Mouse (Mus musculus) layer of hippocampus, adult 8-10 months (tissue): ENCODE data around the gene Tmem100. TPM values are rescaled to one million over a fixed set of nuclear protein-coding genes. Genes with fewer than 3 reads are reported as not detected.

Experiments
- DNase-seq, 2 experiments: peaks; one replicate each; pipeline ENCODE4 v3.0.0; 2022; ENCODE audit warnings: low spot score in 2 of 2
- total RNA-seq, 4 experiments: library from RNA; stranded (reverse); gene quantifications; 2 replicates each; pipeline ENCODE4 v1.2.4; 2022

Gene Tmem100
- total RNA-seq, 4 experiments from 2014 or later, result 14.6 to 17.9 (median 16.0) TPM

DNA sequence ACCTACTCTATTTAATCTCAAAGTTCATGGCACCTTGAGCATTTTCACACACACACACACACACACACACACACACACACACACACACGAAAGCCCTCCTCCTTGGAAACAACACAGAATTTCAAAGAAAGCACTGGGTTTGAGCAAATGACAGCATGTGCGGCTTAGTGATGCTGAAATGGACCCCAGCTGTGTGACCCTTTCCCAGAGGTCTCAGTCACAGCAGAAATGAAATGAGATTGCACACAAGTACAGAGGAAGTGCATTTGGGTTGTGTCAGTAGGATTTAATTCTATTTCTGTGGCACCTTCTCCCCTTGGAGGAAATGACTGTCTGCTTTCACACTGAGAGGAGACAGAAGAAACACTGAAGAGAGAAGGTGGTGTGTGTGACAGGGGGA is 26.9 kb downstream of the Tmem100 start:
- DNase-seq, result no peak

DNA sequence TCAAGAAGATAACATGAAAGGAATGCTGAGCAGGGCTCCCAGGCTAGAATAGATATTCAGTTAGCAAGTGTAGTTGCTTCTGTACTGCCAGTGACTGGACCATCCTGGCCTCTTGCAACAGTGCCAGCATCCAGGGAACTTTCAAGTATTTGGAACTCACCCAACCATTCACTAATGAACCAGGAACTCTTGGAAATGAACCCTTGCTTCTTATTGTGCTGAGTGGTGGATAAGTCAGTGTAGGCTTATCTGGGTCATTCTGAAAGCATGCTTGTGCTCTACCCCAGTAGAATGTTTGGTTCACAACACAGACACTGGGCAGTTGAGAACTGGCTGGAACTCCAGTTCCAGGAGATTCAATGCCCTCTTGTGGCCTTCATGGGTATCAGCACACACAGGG is 29.1 kb downstream of the Tmem100 start:
- DNase-seq, result no peak

DNA sequence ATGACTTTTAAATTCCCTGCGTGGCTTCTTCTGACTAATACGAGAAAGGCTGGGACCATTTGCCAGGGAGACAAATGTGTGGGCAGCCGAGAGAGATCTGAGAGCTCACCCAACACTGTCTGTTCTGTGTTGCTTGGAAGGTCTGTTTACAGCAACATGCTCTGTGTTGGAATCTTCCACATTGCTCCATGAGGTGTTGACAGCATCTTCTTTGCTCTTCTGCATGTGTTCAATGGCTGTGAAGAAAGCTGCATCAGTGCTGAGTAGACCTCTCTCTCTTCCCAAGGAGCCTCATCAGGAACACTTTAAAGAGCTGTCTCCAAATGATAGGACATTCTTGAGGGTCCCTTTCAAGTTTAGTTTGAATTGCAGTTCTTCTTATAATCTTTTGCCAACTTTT is 32.5 kb downstream of the Tmem100 start:
- DNase-seq, result peak; percentile 10 to 13

DNA sequence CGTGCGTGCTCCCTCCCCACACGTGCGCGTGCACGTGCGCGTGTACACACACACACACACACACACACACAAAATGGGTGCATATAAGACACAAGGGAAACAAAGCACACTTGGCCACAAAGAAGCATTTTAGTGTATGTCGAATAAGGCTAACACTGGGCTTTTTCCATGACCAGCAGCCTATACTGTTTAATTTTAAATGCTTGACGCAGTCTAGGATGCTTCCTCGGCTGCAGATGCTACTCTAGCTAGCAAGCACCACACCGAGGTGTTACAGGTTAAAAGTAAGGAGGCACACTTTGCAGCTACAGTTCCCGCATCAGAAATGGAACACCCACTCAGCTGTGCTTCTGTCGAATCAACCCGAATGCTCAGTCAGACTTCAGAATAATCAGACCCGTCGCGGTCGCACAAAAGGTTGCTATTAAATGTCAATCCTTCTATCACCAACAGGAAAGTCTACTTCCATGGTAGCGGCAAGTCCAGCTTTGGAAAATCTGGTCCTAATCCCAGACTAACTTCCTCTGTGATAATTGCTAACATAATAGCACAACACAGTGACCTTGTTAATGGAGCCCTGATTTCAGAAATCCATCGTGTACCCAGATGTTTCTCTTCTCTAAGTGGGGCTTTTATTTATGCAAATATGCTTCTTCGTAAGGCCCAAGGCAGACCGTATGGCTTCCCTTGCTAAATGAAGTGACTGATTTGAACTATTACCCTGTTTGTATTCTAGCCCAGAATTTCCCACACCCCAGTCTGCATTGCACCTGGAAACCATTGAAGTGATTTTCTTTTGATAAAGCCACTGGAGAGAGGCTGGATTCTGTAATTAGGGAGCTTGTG is 36.5 kb downstream of the Tmem100 start:
- no peak for DNase-seq

DNA sequence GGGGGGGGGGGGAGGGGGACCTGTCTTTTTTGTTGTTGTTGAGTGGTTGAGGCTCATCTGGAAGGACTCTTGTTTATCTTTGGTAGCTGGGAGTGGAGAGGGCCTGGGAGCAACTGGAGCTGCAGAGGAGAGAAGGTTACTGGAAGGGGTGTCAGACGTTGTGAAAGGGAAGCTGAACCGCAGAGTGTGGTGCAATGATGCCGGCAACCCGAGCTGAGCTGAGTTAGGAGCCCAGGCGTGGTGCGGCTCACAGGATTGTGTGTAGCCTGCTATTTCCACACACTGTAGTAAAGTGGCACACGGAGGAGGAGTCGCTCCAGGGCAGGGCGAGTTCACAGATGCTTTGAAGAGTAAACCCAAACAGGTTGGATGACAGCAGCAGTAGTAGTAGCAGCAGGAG is 41.6 kb downstream of the Tmem100 start:
- DNase-seq, result no peak

DNA sequence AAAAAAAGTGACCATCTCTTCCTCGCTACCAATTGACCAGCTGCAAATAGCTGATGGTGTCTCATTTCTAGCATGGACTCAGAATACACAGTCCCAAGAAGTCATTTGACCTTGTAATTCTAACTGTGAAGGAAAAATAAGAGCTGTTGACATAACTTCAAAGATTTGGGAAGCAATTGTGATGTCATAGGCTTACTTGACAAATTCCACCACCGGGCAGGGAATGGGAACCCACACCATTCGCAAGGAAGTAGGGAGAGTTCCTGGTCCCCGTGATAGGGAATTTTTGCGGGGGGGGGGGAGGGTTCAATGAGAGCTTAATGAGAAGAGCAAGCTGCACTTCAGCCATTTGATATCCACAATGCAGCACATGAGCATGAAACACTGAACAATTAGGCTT is 43.1 kb downstream of the Tmem100 start:
- no peak for DNase-seq

DNA sequence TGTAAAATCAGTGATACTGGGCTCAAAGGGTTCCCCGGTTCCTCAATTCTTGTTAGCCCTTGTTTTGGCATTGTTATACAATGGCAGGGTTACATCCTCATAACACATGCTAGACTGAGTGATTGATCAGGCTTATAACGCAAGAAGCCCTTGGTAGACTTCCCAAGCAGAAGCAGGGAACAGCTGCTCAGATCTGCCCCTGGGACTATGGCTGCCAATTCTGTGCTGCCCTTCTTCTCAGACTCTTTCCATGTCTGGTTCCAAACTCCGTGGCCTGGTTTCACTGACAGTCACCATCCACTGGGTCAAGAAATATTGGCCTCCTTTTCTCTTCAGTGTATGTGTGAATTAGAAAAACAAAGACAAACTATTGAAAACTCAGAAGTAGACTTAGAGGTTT is 46.5 kb downstream of the Tmem100 start:
- DNase-seq, result no peak

DNA sequence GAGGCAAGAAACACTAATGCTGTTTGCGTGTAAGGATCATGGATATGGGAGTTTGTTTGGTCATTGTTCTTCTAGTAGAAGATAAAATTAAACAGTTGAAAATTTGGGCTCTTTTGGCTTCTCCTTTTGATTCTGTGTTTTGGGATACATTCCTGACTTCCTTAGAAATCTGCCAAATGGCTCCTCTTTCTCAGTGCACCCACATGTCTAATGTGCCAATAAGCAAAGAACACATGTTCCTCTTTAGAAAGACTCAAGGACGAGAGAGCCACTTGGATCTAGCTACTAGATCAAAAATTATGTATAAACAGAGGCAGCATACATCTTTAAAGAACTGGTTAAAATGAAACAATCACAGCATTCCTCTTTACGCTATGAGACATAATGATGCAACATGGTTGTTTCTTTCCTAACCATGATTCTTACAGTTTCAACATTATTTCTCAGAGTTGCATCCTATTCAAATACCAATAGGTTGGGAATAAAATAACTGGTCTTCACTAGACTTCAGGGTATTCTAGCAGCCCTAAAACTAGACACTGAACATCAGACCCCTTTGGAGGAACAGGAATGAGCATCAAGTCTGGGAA is 50.6 kb downstream of the Tmem100 start:
- no peak for DNase-seq

DNA sequence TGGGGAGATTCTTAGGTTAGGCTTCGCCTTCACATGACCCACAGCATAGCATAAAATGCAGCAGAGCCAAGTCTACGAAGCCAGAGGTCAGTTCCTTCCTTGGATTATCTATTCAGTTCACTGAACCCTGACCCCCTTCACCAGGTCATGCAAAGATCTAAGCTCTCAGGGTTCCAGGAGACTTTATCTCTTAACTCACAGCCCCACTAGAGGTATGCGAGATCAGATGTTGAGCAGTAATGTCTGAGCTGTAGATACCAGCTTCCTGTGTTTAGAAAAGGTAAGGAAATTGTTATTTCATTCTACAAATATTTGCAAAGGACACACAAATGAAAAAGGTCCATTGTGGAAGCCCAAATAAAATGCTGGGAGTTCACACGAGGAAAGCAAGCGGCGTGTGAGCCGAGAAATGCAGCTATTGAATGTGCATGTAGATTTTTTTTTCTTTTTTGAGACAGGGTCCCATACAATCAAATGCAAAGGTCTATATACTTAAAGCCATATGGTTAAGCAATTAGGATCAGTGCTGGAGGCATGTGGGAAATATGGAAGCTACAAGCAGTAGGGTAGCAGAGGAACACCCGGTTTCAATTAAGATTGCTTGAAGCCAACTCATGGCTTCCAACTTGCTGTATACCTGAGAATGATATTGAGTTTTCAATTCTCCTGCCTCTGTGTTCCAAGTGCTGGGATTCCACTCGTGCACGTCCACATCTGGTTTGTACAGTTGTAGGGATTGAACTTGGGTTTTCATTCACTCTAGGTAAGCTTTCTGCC is 51.9 kb downstream of the Tmem100 start:
- no peak for DNase-seq

DNA sequence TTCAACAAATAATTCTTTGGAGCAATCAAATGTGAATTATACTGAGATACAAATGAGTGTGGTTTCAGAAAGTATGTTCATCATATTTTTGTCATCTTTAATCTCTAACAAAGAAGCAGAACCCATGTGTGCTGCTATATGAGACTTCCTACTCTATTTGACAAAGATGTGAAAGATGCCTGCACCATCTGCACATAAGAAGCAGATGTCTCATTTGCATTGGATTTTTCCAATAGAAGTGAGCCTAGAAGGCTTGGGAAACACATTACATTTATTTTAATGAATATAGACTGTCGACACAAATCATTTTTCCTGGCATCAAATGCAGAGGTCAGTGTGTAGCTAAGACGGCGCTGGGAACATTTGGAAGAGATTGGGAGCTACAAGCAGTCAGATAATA is 52.9 kb downstream of the Tmem100 start:
- DNase-seq, result peak; percentile 15 to 18

DNA sequence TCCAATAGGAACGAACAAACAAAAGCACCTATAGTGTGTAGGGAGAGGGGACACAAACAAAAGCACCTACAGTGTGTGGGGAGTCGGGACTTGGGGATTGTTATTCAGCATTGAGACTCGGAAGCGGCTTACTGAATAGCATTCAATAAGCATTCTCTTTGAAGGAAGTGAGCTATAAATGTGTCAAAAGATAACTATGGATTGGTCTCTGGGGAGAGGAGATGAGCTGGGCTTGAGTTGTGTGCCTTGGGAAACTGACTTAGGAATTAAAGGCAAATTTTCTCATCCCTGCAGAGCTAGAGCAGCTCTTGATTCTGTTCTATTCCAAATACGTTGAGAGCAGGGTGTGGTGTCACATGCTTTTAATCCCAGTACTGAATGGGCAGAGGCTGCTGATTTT is 54.0 kb downstream of the Tmem100 start:
- DNase-seq, result no peak

Other genes starting within 250 kb of the Tmem100 start
- gene Pctp, start 27.5 kb upstream of the Tmem100 start, total RNA-seq, result 1 to 10 TPM; 1.5 to 2.8 (median 1.9) TPM
- gene Gm45716, start 157.3 kb downstream of the Tmem100 start, total RNA-seq, result 1 to 10 TPM; 6.1 to 6.5 (median 6.4) TPM
- 100 to 1,000 TPM; 293 to 382 (median 331) TPM for gene Mmd, start 219.1 kb downstream of the Tmem100 start, total RNA-seq